Mouse (Mus musculus): Measurements from ENCODE around the gene Pdgfra. TPM values are rescaled to one million over a fixed set of nuclear protein-coding genes. Genes with fewer than 3 reads are reported as not detected.

Pdgfra gene
- total RNA-seq (2021) = 10 to 100 TPM; 73.0 to 73.6 TPM

DNA sequence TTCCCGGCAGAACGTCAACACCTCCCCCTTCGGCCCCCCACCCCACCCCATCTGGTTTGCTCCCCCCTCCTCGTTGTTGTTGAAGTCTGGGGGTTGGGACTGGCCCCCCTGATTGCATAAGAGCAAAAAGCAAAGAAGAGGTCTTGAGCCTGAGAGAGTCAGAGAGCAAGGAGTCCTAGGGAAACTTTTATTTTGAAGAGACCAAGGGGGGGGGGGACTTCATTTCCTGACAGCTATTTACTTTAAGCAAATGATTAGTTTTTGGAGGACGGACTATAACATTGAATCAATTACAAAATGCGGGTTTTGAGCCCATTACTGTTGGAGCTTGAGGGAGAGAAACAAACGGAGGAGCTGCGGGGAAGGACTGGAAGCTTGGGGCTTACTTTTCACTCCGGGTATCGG is at the start of gene Pdgfra:
Pdgfra (plus strand) TSS at position 272 of the 405 bp plus-strand sequence.
- intact Hi-C loops (cut with DNase I) = loop anchor here (2.0 to 10.0 kb wide), 4 partner anchors 70 to 1297 kb away; no protein-coding TSS in a partner anchor

DNA sequence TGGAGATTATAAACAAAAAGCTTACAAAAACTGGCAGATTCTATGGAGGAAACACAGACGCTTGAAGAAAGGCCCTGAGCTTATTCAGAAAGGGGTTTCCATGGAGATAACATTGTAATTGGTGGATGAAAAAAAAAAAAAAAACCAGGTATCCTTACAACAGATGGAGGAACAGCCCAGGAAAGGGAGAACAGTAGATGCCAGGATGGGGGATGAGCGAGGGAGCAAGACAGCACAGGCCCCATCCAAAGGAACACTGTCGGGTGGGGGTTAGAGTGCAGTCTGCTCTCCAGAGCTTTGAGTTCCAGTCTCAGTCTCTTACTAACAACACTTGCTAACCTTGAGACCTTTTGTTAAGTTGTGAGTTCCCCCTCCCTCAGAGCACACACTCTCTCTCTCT is 45.6 kb upstream of the Pdgfra start:
- intact Hi-C loops (cut with DNase I) = no loop called here
- DNase-seq (ENCODE audit: extremely low spot score in 1 of 2, low spot score in 2 of 2) = no peak

More for the DNA sequence above, at the start of gene Pdgfra:
- no peak for DNase-seq (ENCODE audit: extremely low spot score in 1 of 2, low spot score in 2 of 2)

DNA sequence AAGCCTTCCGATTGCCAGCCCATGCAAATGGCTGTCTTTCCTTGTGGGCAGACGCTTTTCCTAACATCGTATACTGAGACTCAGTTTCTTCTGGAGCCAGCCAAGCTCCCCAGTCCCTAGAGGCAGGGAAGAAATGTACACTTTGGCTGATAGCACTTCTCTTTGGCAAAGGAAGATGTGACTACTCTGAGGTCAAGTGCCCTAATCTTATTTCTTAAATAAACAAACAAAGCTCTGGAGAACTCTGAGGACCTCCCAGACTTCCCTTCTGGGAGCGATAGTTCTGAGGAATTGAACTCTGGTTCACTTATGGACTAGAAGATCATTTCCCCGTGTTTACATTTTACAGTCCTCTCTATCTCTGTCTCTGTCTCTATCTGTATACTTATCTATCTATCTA is 42.7 kb upstream of the Pdgfra start:
- intact Hi-C loops (cut with DNase I) = no loop called here
- DNase-seq (ENCODE audit: extremely low spot score in 1 of 2, low spot score in 2 of 2) = no peak

DNA sequence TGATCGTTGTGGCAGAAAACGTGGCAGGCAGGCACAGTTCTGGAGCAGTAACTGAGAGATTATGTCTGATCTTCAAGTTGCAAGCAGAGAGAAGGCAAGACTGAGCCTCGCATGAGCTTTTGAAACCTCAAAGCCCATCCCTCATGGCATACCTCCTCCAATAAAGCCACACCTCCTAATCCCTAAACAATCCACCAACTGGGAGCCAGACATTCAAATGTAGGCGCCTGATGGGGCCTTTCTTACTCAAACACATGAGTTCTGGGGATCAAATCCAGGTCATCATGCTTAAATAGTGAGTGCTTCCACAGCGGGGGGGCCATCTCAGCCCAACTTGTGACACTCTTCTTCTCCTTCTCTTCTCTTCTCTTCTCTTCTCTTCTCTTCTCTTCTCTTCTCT is 40.3 kb upstream of the Pdgfra start:
- intact Hi-C loops (cut with DNase I) = no loop called here
- DNase-seq (ENCODE audit: extremely low spot score in 1 of 2, low spot score in 2 of 2) = no peak

DNA sequence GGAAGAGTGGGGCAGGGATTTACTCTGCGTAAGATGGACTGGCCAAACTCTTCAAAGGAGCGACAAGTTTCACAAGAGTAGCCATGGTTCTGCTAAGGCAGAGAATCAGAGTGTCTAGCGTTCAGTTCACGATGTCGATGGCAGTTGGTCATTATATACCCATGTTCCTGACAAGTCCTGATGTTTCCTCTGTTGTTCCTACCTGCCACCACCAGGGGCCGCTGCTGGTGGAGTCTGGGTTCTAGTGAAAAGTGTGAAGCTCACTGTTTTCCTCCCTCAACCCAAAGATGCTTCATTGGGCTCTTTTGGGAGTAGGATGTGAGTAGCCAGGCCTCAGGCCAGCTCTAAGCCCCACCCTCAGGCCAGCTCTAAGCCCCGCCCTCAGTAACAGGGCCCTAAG is 33.3 kb upstream of the Pdgfra start:
- intact Hi-C loops (cut with DNase I) = no loop called here
- no peak for DNase-seq (ENCODE audit: extremely low spot score in 1 of 2, low spot score in 2 of 2)

DNA sequence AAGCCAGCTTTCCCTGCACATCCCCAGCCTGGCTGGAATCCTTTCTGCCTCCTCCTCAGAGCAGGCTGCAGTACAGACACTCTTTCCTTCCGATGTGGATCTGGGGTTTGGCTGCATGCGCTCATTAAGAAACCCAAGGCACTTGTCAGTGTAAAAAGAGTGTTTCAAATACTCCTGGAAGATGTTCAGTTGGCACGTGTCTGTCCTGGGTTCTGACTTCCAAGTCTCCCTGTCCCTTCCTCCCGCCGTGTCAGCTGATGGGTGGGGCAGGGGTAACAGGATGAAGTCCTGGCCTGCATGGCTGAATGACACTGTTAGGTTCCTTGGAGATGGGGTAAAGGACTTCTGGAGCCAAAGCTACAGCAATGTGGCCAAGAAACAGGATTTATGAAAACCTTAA is 30.4 kb upstream of the Pdgfra start:
- peak in 1 of 2 experiments; percentile 16 for DNase-seq (ENCODE audit: extremely low spot score in 1 of 2, low spot score in 2 of 2)
- intact Hi-C loops (cut with DNase I) = no loop called here

DNA sequence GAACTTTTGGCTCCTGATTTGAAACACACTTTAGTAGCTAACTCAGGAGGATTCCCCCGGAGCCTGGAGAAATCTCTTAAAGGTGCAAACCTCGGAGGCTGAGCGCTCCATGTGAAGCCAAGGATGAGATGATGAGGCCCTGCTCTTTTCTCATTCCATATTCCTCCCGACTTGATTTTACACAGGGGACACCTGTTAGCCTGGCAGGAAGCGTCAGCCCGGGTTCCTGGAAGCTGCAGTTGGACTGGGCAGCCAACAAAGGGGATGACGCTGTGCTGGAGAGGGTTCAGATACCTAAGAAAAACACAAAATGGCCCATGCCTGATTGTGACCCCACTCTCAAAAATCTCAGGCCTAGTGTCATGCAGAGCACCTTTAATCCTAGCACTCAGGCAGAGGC is 17.4 kb upstream of the Pdgfra start:
- intact Hi-C loops (cut with DNase I) = no loop called here
- no peak for DNase-seq (ENCODE audit: extremely low spot score in 1 of 2, low spot score in 2 of 2)

DNA sequence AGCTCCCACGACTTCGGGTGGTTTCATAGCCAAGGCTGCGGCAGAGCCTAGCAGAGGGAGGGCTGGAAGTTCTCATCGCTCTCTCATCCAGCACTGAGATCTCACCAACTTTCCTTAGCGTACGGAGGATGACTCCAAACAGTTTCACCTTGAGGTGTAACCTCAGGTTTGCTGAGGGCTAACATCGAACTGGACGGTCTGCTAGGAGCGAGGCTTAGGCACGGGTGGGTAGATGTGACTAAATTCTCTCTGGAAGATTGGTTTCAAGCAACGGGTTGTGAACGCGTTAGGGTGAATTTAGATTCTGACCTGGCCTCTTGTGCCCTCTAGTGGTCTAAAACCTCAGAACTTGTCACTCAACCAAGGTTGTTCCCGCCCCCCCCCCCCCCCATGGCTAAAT is 9.0 kb upstream of the Pdgfra start:
- DNase-seq (ENCODE audit: extremely low spot score in 1 of 2, low spot score in 2 of 2) = peak in 1 of 2 experiments; percentile 54
- intact Hi-C loops (cut with DNase I) = no loop called here

DNA sequence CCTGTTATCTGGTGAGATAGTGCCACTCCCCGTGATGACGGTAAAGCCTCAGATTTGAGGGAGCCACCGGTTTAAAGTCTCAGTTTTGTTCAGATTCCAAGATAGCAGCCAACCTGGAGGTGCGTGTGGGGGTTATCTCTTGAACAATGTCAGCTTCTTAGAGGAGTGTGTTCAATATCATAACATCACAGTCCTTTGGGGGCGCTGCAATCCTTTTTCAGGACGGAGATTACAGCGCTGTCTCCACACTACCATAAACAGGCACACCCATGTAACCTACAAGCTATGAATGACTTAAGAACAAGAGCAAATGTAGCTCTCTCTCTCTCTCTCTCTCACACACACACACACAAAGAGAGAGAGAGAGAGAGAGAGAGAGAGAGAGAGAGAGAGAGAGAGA is 8.3 kb upstream of the Pdgfra start:
- intact Hi-C loops (cut with DNase I) = no loop called here
- DNase-seq (ENCODE audit: extremely low spot score in 1 of 2, low spot score in 2 of 2) = peak in 1 of 2 experiments; percentile 17

DNA sequence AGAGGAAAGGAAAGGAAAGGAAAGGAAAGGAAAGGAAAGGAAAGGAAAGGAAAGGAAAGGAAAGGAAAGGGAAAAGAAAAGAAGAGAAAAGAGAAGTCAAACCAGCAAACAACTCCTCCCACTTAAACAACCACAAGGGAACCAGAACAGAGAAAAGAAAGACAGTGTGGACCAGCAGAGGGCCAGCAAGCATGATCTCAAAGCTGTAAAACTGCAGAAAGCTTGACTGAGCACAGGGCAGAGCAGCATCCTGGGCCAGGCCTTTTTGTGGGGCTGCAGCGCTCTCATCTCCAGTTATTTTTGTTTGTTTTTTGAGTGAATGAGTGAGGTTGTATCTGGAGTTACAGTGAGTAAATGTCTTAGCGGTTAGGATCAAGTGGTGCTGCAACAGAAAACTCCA is 6.8 kb upstream of the Pdgfra start:
- DNase-seq (ENCODE audit: extremely low spot score in 1 of 2, low spot score in 2 of 2) = peak in 1 of 2 experiments; percentile 9
- intact Hi-C loops (cut with DNase I) = loop anchor here (5.0 kb wide), 2 partner anchors 183 to 203 kb away; no protein-coding TSS in a partner anchor

DNA sequence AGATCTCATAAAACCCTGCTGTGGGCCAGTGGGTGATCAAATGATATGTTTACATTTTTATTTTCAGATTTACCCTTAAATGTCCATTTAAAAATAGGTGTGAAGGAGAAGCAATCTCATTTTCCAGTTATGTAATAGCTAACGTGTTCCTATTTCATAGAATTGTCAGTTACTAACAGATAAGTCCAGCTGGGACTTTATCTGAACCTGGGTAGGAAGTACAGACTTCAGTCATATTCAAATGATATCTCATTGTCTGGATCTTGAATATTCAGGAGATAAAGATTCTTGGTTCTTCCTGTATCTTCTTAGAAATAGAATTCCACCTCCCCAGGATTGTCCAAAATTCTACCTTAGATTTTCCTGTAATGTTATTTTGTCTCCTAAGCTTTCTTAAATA is 5.6 kb upstream of the Pdgfra start:
- DNase-seq (ENCODE audit: extremely low spot score in 1 of 2, low spot score in 2 of 2) = no peak
- intact Hi-C loops (cut with DNase I) = loop anchor here (5.0 kb wide), 2 partner anchors 184 to 204 kb away; no protein-coding TSS in a partner anchor

DNA sequence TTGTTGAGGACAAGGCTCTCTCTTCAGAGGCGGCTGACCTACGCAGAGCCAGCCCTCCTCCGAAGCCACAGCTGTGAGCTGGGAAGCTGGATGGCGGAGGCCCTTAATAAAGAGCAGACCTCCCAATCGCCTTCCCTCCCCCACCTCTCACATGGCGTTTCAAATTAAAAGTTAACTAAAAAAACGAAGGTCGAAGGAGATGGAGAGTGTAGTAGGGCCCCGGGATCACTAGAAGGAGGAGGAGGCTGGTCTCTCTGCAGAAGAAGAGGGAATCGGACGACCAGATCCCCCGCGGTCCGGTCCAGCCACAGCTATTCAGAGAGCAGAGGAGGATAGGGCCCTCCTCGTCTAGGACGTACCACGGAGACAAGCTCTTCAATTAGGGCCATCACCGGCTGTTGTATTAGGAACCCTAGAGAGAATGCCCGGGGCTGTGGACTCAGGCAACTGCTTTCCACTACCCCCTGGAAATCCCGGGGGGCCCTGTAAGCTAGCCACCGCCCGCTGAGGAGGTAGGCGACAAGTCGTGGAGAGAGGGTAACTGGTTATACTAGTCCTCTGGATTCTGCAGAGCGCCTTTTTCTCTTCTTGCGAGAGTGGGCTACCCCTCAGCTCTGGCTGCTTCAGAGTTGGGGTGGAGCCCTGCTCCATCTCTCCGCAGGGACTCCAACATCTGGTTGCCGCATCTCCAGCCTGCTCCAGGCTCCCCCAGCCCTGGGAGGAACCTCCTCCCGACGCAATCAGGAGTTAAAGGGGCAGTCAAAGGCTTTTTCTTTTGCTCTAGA is 3.6 kb upstream of the Pdgfra start:
- DNase-seq (ENCODE audit: extremely low spot score in 1 of 2, low spot score in 2 of 2) = peak in 1 of 2 experiments; percentile 54
- intact Hi-C loops (cut with DNase I) = loop anchor here (5.0 kb wide), 2 partner anchors 186 to 206 kb away; no protein-coding TSS in a partner anchor

DNA sequence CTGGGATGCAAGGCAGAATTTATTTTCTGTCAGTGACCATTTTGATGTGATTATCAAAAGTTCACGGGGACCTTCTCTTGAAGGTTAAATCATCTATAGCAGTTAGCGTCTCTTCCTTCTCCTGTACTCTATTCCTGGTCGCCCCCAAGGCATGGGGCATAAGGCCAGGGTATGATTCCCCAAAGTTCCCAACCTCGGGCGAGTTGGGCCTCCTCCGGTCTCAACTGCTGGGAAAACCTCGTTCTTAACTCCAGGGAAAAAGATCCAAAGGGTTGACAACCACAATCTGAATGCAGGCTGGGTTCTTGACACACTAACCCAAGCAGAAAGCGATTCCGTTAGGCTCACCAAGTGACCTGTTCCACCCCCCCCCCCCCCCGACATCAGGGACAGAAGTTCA is 2.7 kb upstream of the Pdgfra start:
- intact Hi-C loops (cut with DNase I) = loop anchor here (5.0 kb wide), 2 partner anchors 187 to 207 kb away; no protein-coding TSS in a partner anchor
- peak in 1 of 2 experiments; percentile 12 for DNase-seq (ENCODE audit: extremely low spot score in 1 of 2, low spot score in 2 of 2)

DNA sequence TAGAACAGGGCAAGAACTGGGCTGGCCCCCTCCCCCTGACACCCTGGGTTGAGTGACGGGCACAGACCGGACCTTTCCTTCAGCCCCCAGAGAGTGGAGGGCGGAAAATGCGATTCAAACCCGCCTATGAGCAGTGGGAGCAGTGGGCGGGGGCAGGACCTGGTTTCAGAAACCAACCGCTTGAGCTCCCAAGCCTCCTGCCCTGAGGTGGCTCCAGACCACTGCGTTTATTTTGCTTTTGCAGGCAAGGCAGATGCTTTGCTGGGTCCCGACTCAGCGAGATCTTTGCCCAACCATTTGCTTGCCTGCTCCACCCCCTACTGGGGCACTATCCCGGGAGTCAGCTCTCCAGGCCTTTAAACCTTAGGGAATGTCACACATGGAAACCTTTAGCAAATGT is 2.2 kb upstream of the Pdgfra start:
- peak in 1 of 2 experiments; percentile 60 for DNase-seq (ENCODE audit: extremely low spot score in 1 of 2, low spot score in 2 of 2)
- intact Hi-C loops (cut with DNase I) = loop anchor here (5.0 to 10.0 kb wide), 5 partner anchors 68 to 505 kb away; no protein-coding TSS in a partner anchor

DNA sequence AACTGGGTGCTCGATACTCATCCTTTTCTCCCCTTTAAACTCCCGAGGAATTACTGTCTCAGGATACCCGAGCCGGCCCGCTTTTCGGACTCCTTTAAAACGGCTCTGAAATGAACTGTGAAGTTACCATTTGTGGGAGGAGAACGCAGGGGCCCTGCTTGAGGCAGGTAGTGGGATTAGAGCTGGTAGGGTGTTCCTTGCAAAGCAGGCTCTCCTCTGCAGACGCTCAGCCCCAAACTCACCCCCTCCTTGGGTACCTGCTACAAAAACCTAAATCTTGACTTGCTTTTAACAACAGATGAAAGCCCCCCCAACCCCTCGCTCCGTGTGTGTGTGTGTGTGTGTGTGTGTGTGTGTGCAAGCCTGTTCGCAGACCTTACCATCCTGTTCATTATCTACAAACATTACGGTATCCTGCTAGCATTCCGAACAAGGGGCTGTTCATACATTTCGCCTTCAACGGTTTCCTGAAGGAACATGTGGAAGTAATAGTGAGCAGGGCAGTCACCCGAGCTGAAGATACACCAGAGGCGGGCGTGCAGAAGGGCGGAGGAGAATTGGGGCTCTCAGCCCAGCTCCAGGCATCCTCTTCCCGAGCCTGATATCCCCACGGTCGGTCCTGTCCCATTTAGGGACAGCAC is 1.6 kb upstream of the Pdgfra start:
- intact Hi-C loops (cut with DNase I) = loop anchor here (5.0 to 10.0 kb wide), 3 partner anchors 68 to 506 kb away; no protein-coding TSS in a partner anchor

DNA sequence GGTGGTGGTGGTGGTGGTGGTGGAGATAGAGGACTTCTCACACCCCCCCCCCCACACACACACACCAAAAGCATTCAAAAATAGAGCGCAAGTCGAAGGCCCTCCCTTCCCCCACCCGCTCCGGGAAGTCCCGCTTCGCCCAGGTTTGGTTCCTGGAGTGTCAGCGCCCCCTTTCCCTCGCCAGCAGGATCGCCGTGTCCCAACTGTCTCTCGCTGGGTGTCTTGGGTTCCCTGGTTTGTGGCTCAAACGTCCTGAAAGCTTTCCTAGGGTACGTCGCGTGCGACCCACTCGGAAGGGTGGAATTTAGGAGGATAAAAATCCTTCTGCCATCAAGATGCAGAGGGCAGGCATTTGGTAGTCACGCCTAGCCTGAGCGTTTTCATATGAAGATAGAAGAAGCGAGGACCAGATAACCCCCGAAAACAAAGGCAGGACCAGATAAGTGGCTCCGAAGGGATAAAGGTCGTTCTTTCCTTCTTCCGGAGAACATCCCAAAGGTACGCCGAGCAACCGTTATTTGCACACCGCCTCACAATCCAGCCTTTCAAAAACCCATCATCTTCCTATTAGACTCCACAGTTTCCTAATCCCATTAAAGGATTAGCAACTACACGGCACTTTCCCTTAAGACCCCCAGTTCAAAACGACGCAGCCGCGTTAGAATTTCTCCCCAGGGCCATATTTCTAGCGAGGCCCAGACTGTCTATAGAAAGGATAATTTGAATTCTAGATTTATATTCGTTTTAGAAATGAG is 769 bp upstream of the Pdgfra start:
- peak in 1 of 2 experiments; percentile 89 for DNase-seq (ENCODE audit: extremely low spot score in 1 of 2, low spot score in 2 of 2)
- intact Hi-C loops (cut with DNase I) = loop anchor here (5.0 to 10.0 kb wide), 3 partner anchors 69 to 507 kb away; no protein-coding TSS in a partner anchor

More for the DNA sequence above, 1.6 kb upstream of the Pdgfra start:
- DNase-seq (ENCODE audit: extremely low spot score in 1 of 2, low spot score in 2 of 2) = no peak

DNA sequence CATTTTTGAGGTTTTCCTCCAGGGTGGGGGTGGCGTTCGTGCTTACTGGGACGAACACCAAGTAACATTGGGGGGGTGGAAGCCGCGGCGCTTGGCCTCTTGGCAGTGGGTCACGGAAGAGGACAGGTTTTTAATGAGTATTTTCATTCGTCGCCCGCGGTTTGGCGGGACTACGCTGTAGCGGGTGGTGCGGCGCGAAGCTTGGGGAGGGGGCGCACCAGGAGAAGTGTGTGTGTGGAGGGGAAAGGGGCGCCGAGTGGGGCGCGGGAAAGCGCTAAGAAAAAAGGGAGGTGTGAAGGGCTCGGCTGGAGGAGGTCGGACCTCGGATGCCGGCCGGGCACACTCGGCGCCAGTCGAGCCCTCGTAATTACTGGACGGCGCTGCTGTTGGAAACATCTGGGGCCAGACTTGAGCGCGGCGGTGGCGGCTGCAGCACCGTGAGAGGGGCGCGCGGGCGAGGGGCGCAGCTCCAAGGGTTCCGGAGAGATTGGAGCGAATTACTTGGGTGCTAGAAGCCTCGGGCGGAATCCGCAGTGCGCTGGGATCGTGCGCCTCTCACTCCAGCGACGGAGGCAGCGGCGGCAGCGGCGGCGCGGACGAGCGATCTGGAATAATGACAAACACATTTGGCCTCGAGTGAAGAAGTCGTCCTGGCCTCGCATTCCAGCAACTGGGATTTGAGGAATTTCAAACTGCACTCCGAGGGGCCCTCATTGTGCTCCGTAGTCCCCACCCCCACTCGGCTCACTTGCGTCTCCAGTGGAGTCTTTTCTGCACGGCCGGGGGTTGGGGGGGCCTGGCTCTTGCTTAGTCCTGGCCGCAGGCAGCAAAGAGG is 916 bp downstream of the Pdgfra start:
- intact Hi-C loops (cut with DNase I) = loop anchor here (2.0 to 10.0 kb wide), 4 partner anchors 71 to 1298 kb away; no protein-coding TSS in a partner anchor

DNA sequence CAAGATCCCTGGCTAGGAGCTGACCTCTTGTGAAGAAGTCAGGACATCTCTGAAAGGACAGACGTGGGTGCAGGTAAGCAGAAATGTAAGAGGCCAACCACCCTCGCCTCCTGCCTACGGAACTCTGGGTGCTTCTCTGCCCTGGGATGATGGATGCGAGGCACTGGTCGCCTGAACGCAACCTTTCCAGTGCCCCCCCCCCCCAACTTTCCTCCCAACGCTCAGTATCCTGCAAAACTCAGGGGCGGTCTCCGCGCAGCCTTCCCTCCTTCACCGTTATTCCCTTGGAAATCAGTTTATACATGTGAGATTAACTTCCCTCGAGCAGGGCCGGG is 1.5 kb downstream of the Pdgfra start:
- intact Hi-C loops (cut with DNase I) = loop anchor here (2.0 to 10.0 kb wide), 4 partner anchors 71 to 1299 kb away; no protein-coding TSS in a partner anchor
- no peak for DNase-seq (ENCODE audit: extremely low spot score in 1 of 2, low spot score in 2 of 2)

More for the DNA sequence above, 916 bp downstream of the Pdgfra start:
- peak in 1 of 2 experiments; percentile 81 for DNase-seq (ENCODE audit: extremely low spot score in 1 of 2, low spot score in 2 of 2)

Measured in left cerebral cortex, postnatal 10 days (tissue).